16 mouse cellular contexts compared by ENCODE assay signal in the genomic region with DNA sequence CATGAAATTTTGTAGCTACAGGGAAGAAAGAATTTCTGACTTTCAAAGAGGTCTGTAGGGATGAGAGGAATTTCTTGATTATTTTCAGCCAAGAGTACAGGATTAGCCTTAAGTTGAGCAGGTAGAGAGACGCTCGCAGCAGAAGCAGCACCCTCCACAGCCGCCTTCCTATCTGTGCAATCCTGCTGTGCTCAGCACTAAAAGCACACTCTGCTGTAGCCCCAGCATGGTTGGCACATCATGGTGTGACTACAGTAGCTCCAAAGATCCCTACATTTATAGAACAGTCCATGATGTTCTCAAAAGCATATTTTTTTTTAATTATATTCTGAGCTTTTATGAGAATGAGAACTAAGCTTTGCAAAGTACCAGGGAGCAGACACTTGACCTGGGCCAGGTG.
"Had no signal": no experiment of that assay in that cellular context is flagged by ENCODE, and none has a peak within 500 bp of the region (broad histone marks: within the 10 kb centered on the region; RNA-seq: fewer than 3 reads in every experiment).

No protein-coding gene starts in this region.

- H3K4me3 ChIP-seq: midbrain, embryonic 10.5 days; midbrain, embryonic 12.5 days; myocyte; neural tube, embryonic 13.5 days; neural tube, embryonic 15.5 days had no signal

- H3K27ac ChIP-seq: midbrain, embryonic 10.5 days; midbrain, embryonic 12.5 days; neural tube, embryonic 13.5 days; neural tube, embryonic 15.5 days had no signal

- DNase-seq: lung, adult 18-20 months; lung, embryonic 14.5 days; lung, postnatal 10 days; lung, postnatal 4 days; midbrain, embryonic 14.5 days; retina, postnatal 1 day; right cerebral cortex, postnatal 4 days; spleen, adult 18-20 months; thymus, adult 2 months; thymus, postnatal 25 days; thymus, postnatal 4 days had no signal
